8 mouse cellular contexts compared by ENCODE assay signal in the genomic region with DNA sequence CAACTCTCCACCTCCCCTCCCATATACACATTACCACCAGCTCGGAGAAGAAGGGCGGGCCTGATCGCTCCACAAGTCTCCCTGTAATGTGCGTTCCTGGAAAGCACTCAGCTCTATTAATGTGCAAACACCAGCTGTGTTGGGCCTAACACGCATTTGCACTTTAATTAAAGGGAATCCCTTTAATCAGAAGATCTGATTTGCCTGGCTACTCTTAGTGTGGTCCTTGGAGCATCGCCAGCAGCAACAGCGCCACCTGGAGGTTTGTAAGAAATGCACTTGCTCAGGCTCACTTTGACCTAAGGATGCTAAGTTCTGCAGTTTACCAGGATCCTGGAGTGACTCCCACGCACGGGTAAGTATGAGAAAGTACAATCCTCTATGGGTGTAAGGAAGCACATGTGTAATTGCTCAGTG.
DNase-seq lines count a peak whose midpoint lies in the region; ATAC-seq and TF ChIP-seq lines count a peak whose summit lies in the region.

No protein-coding gene starts in this region.

- H3K27me3 ChIP-seq in MEL (ENCODE audit: control insufficient read depth in 1 of 2, insufficient read depth in 2 of 2, low read length in 2 of 2), result no peaks in the 10 kb centered on the region
- H3K27me3 ChIP-seq in kidney, embryonic 15.5 days, result peaks cover 39% of the 10 kb centered on the region

- peak overlapping the region; percentile 43; the same call in 1 of the 2 replicates for H3K4me2 ChIP-seq in kidney, embryonic 15.5 days

- TF ChIP-seq CTCF in MEL (IDR thresholded peaks at IDR 0.05 in 2 of 3, conservative IDR thresholded peaks at IDR 0.05 in 1 of 3; ENCODE audit: control insufficient read depth in 1 of 3, insufficient read depth in 1 of 3, low read depth in 2 of 3, low read length in 3 of 3, poor library complexity in 1 of 3, severe bottlenecking in 1 of 3), result peak; percentile 18 to 49 (median 42); a peak in 5 of 6 replicates
- peak; percentile 70 for TF ChIP-seq CTCF in gastrocnemius, adult 2 months (IDR thresholded peaks at IDR 0.05)
- peak; percentile 77 for TF ChIP-seq CTCF in lung, adult 2 months (IDR thresholded peaks at IDR 0.05; ENCODE audit: insufficient read depth, low read length)

- no peak for ATAC-seq in kidney, embryonic 15.5 days (replicated peaks; ENCODE audit: low FRiP score)

- no peak overlapping the region for H3K9ac ChIP-seq in MEL (ENCODE audit: control insufficient read depth, low read depth, low read length, poor library complexity, severe bottlenecking)
- no peak overlapping the region for H3K9ac ChIP-seq in kidney, embryonic 15.5 days

- H3K4me3 ChIP-seq in MEL (ENCODE audit: control insufficient read depth in 1 of 2, insufficient read depth in 1 of 2, low read depth in 2 of 2, low read length in 2 of 2), result no peak overlapping the region
- no peak overlapping the region for H3K4me3 ChIP-seq in gastrocnemius, adult 2 months
- H3K4me3 ChIP-seq in kidney, embryonic 15.5 days (replicated peaks), result no peak overlapping the region
- H3K4me3 ChIP-seq in lung, adult 2 months (replicated peaks; ENCODE audit: extremely low read depth, low read depth, low read length), result no peak overlapping the region

- WGBS in kidney, embryonic 15.5 days, result 14% methylated on average over 9 of the region's 9 CpGs
- WGBS in lung, adult 2 months, result 16% methylated on average over 9 of the region's 9 CpGs

- H3K27ac ChIP-seq in MEL (ENCODE audit: control insufficient read depth, low read depth, low read length), result no peak overlapping the region
- no peak overlapping the region for H3K27ac ChIP-seq in gastrocnemius, adult 2 months
- no peak overlapping the region for H3K27ac ChIP-seq in kidney, embryonic 15.5 days

- no peaks in the 10 kb centered on the region for H3K4me1 ChIP-seq in MEL (ENCODE audit: control insufficient read depth in 1 of 2, insufficient read depth in 2 of 2, low read length in 2 of 2)
- H3K4me1 ChIP-seq in kidney, embryonic 15.5 days, result 0 out of 2 replicates have a peak, but pooled peaks cover 3% of the 10 kb centered on the region
- no peaks in the 10 kb centered on the region for H3K4me1 ChIP-seq in lung, adult 2 months (ENCODE audit: control insufficient read depth, insufficient read depth, low read length)

- DNase-seq in 3T3-L1 (ENCODE audit: low read depth, low spot score) (peak; percentile 65), MEL (ENCODE audit: low read depth, low spot score) (peak; percentile 25)
- DNase-seq in cerebellum, adult 9-11 months, result peak; percentile 8
- DNase-seq in gastrocnemius, adult 2 months, result peak; percentile 47
- DNase-seq in lung, adult 2 months, result peak; percentile 42
- peak; percentile 83 for DNase-seq in retina, embryonic 14.5 days (ENCODE audit: low spot score)
- DNase-seq in thymus, adult 18-20 months, result no peak

- TF ChIP-seq RAD21 in MEL (IDR thresholded peaks at IDR 0.05; ENCODE audit: low read depth, low read length), result no peak

- H3K36me3 ChIP-seq in MEL (ENCODE audit: control insufficient read depth in 1 of 2, insufficient read depth in 2 of 2, low read length in 2 of 2), result no peaks in the 10 kb centered on the region
- H3K36me3 ChIP-seq in kidney, embryonic 15.5 days, result no peaks in the 10 kb centered on the region

- H3K9me3 ChIP-seq in MEL (replicated peaks; ENCODE audit: insufficient read depth, low read length), result no peaks in the 10 kb centered on the region
- H3K9me3 ChIP-seq in kidney, embryonic 15.5 days (replicated peaks), result no peaks in the 10 kb centered on the region

- no peak for TF ChIP-seq EP300 in MEL (IDR thresholded peaks at IDR 0.05; ENCODE audit: low read depth in 1 of 2, low read length in 2 of 2)

- intact Hi-C loops in gastrocnemius, adult 2 months (cut with DNase I), result loop anchor here (10.0 kb wide), 1 partner anchor 482 kb away; no protein-coding TSS in a partner anchor

- no peaks in the 10 kb centered on the region for H3K79me2 ChIP-seq in MEL (ENCODE audit: control insufficient read depth, insufficient read depth, low read length, poor library complexity)

- no peak for TF ChIP-seq POLR2A in MEL (IDR thresholded peaks at IDR 0.05; ENCODE audit: control insufficient read depth in 1 of 2, insufficient read depth in 1 of 2, low read depth in 1 of 2, low read length in 2 of 2, poor library complexity in 1 of 2)
- TF ChIP-seq POLR2A in lung, adult 2 months (IDR thresholded peaks at IDR 0.05; ENCODE audit: borderline replicate concordance, extremely low read depth, low read depth, low read length), result no peak

TF ChIP-seq in MEL, 35 proteins besides CTCF, POLR2A, EP300 and RAD21:
- TF ChIP-seq NELFE (IDR thresholded peaks at IDR 0.05; ENCODE audit: low read depth, low read length) (no peak), USF1 (IDR thresholded peaks at IDR 0.05; ENCODE audit: low read depth, low read length) (no peak), UBTF (IDR thresholded peaks at IDR 0.05; ENCODE audit: borderline replicate concordance, insufficient read depth, low read depth, low read length) (no peak), ZC3H11A (IDR thresholded peaks at IDR 0.05; ENCODE audit: low read depth, low read length) (no peak), SIN3A (IDR thresholded peaks at IDR 0.05; ENCODE audit: low read length) (no peak), USF2 (IDR thresholded peaks at IDR 0.05; ENCODE audit: borderline replicate concordance in 1 of 2, insufficient read depth in 1 of 2, low read depth in 1 of 2, low read length in 2 of 2) (no peak), CHD2 (IDR thresholded peaks at IDR 0.05; ENCODE audit: low read length) (no peak), MAZ (IDR thresholded peaks at IDR 0.05; ENCODE audit: low read depth, low read length) (no peak), E2F4 (IDR thresholded peaks at IDR 0.05; ENCODE audit: borderline replicate concordance, low read depth, low read length) (no peak), KAT2A (conservative IDR thresholded peaks at IDR 0.05; ENCODE audit: low read depth, low read length) (no peak), ZMIZ1 (IDR thresholded peaks at IDR 0.05; ENCODE audit: low read depth, low read length) (no peak), ETS1 (IDR thresholded peaks at IDR 0.05; ENCODE audit: low read depth, low read length) (no peak), HCFC1 (IDR thresholded peaks at IDR 0.05; ENCODE audit: low read depth, low read length) (no peak), SMC3 (IDR thresholded peaks at IDR 0.05; ENCODE audit: low read depth, low read length) (no peak), MEF2A (IDR thresholded peaks at IDR 0.05; ENCODE audit: extremely low read depth, insufficient replicate concordance, low read depth, low read length, poor library complexity, severe bottlenecking) (no peak), ZKSCAN1 (IDR thresholded peaks at IDR 0.05; ENCODE audit: low read depth, low read length) (no peak), JUND (IDR thresholded peaks at IDR 0.05; ENCODE audit: low read depth, low read length) (no peak)

Comparison
In these comparisons a context has a peak if more than half of its experiments do, and no peak if none do; other contexts are left out.
1. DNase-seq: peak in 3T3-L1 (single experiment), MEL (single experiment), cerebellum, adult 9-11 months (single experiment), gastrocnemius, adult 2 months (single experiment), lung, adult 2 months (single experiment) and retina, embryonic 14.5 days (single experiment); none in thymus, adult 18-20 months (0 of 2).
2. Peak in every context shown above with its lines, with median percentiles within 50 percentile points of each other: CTCF ChIP-seq.